8 mouse cellular contexts compared by ENCODE assay signal in the genomic region with DNA sequence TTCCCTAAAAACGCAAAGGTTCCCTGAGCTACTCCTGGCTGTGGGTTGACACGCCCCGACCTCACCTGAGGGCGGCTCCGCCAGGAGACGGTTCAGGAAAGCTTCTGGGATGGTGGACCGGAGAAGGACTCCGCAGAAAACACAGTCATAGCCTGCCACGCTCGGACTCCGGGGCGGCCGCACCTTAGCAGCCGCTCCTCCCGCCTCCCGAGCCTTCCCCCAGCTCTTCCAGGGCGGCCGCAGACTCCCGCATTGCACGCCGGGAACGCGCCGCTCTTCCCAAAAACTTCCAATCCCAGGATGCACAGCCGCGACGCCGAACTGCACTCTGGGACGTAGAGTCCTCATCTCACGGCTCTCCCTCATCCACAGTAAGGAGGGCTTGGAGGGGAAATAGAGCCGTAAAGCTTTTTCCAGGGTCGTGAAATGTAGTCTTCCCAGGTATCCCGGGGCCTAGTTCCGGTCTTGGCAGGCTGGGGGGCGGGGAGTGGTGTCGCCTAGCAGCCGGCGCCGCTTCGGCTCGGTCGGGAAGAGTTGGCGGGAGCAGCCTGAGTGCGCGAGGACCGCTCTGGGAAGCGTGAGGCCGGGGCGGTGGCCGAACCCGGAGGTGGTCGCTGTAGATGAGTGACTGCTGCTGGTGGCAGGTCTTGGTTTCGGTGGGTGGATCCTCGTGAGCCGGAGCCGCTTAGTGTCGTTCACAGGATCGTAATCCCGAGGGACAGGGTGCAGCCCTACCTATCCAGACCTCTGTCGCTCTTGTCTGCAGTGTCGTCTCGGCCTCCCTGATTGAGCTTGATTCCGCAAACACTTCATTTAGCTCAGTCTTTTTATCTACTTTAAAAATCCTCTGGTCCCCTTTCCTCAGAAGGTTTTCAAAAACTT. TPM values are rescaled to one million over a fixed set of nuclear protein-coding genes. Genes with fewer than 3 reads are reported as not detected.
DNase-seq lines count a peak whose midpoint lies in the region; ATAC-seq and TF ChIP-seq lines count a peak whose summit lies in the region.

TSS of gene Tmtc3 (minus strand) at position 254 of the 882 bp plus-strand sequence.
TSS of gene Cep290 (plus strand) at position 462 of the 882 bp plus-strand sequence.

- H3K27me3 ChIP-seq in forebrain, embryonic 10.5 days (ENCODE audit: poor library complexity, severe bottlenecking) = no peaks in the 10 kb centered on the region
- H3K27me3 ChIP-seq in heart, embryonic 15.5 days = no peaks in the 10 kb centered on the region
- H3K27me3 ChIP-seq in liver, embryonic 14.5 days (ENCODE audit: control insufficient read depth, insufficient read depth, low read length) = no peaks in the 10 kb centered on the region
- no peaks in the 10 kb centered on the region for H3K27me3 ChIP-seq in neural tube, embryonic 11.5 days (ENCODE audit: control insufficient read depth, insufficient read depth, low read length)
- no peaks in the 10 kb centered on the region for H3K27me3 ChIP-seq in stomach, postnatal 0 days (ENCODE audit: control insufficient read depth, insufficient read depth, low read length)

- H3K4me3 ChIP-seq in forebrain, embryonic 10.5 days = peak within 1 kb of the TSS; percentile 78
- peak within 1 kb of the TSS; percentile 96 for H3K4me3 ChIP-seq in heart, embryonic 15.5 days
- H3K4me3 ChIP-seq in liver, embryonic 14.5 days (ENCODE audit: insufficient read depth in 1 of 2, low read depth in 2 of 2, low read length in 2 of 2) = peak within 1 kb of the TSS; percentile 87 to 96
- H3K4me3 ChIP-seq in neural tube, embryonic 11.5 days (ENCODE audit: low read depth, low read length) = peak within 1 kb of the TSS; percentile 78
- H3K4me3 ChIP-seq in stomach, postnatal 0 days (ENCODE audit: low read depth, low read length) = peak within 1 kb of the TSS; percentile 73

- no peak for TF ChIP-seq CTCF in liver, embryonic 14.5 days (IDR thresholded peaks at IDR 0.05; ENCODE audit: low read depth)
- no peak for TF ChIP-seq CTCF in stomach, postnatal 0 days (IDR thresholded peaks at IDR 0.05; ENCODE audit: low read depth)

- H3K9ac ChIP-seq in heart, embryonic 15.5 days = peak within 1 kb of the TSS; percentile 92
- H3K9ac ChIP-seq in liver, embryonic 14.5 days (replicated peaks) = peak within 1 kb of the TSS; percentile 85
- peak within 1 kb of the TSS; percentile 81 for H3K9ac ChIP-seq in neural tube, embryonic 11.5 days (ENCODE audit: low read length)
- peak within 1 kb of the TSS; percentile 80 for H3K9ac ChIP-seq in stomach, postnatal 0 days (ENCODE audit: low read length)

- ATAC-seq in CD4-positive, CD25-positive, alpha-beta regulatory T cell, adult 4 months = peak; percentile 71
- peak; percentile 99 for ATAC-seq in heart, embryonic 15.5 days (replicated peaks; ENCODE audit: insufficient number of reproducible peaks, insufficient read depth, low FRiP score, low read depth)
- ATAC-seq in liver, embryonic 14.5 days (ENCODE audit: insufficient read depth) = peak; percentile 96
- peak; percentile 98 for ATAC-seq in neural tube, embryonic 11.5 days (ENCODE audit: insufficient read depth, low FRiP score, low TSS enrichment)
- peak; percentile 99 for ATAC-seq in stomach, postnatal 0 days (ENCODE audit: low FRiP score, low TSS enrichment)

- H3K4me1 ChIP-seq in forebrain, embryonic 10.5 days = peaks cover 20% of the 10 kb centered on the region
- H3K4me1 ChIP-seq in heart, embryonic 15.5 days (replicated peaks) = peaks cover 4% of the 10 kb centered on the region
- peaks cover 0 to 3% of the 10 kb centered on the region in 2 experiments; a peak in 1 of 4 replicates for H3K4me1 ChIP-seq in liver, embryonic 14.5 days (replicated peaks; ENCODE audit: control insufficient read depth in 2 of 2, insufficient read depth in 2 of 2, low read length in 1 of 2)
- peaks cover 3% of the 10 kb centered on the region; the same call in 1 of the 2 replicates for H3K4me1 ChIP-seq in neural tube, embryonic 11.5 days (ENCODE audit: control insufficient read depth, insufficient read depth, low read length)
- H3K4me1 ChIP-seq in stomach, postnatal 0 days (replicated peaks; ENCODE audit: control insufficient read depth, insufficient read depth) = no peaks in the 10 kb centered on the region

- WGBS in forebrain, embryonic 10.5 days = under 1% methylated on average over 63 of the region's 63 CpGs
- WGBS in heart, embryonic 15.5 days = under 1% methylated on average over 63 of the region's 63 CpGs
- under 1% methylated on average over 63 of the region's 63 CpGs for WGBS in liver, embryonic 14.5 days (ENCODE audit: insufficient replicate concordance)
- under 1% methylated on average over 63 of the region's 63 CpGs for WGBS in neural tube, embryonic 11.5 days
- WGBS in stomach, postnatal 0 days = under 1% methylated on average over 62 of the region's 63 CpGs

- peak within 1 kb of the TSS; percentile 76 for H3K4me2 ChIP-seq in heart, embryonic 15.5 days
- peak within 1 kb of the TSS; percentile 81 for H3K4me2 ChIP-seq in liver, embryonic 14.5 days (ENCODE audit: low read depth)
- H3K4me2 ChIP-seq in neural tube, embryonic 11.5 days (ENCODE audit: low read depth) = peak within 1 kb of the TSS; percentile 75
- H3K4me2 ChIP-seq in stomach, postnatal 0 days (replicated peaks; ENCODE audit: low read depth) = peak within 1 kb of the TSS; percentile 57

- no peaks in the 10 kb centered on the region for H3K9me3 ChIP-seq in forebrain, embryonic 10.5 days
- H3K9me3 ChIP-seq in heart, embryonic 15.5 days (replicated peaks) = no peaks in the 10 kb centered on the region
- no peaks in the 10 kb centered on the region for H3K9me3 ChIP-seq in liver, embryonic 14.5 days (ENCODE audit: control insufficient read depth, low read length)
- H3K9me3 ChIP-seq in neural tube, embryonic 11.5 days (ENCODE audit: control insufficient read depth, low read length) = no peaks in the 10 kb centered on the region
- H3K9me3 ChIP-seq in stomach, postnatal 0 days (ENCODE audit: control insufficient read depth, low read length) = no peaks in the 10 kb centered on the region

- peak; percentile 81 for DNase-seq in c-Kit-positive CD71-negative TER-119-negative erythroid progenitor cells, embryonic 14.5 days (ENCODE audit: low read depth)
- peak; percentile 93 for DNase-seq in forebrain, embryonic 10.5 days (ENCODE audit: extremely low spot score, low spot score)
- DNase-seq in kidney, postnatal 25 days = peak; percentile 95 to 98
- DNase-seq in liver, embryonic 14.5 days (ENCODE audit: low read depth in 3 of 3, low spot score in 3 of 3) = peak; percentile 94 to 96 (median 95)
- DNase-seq in neural tube, embryonic 11.5 days (ENCODE audit: low spot score) = peak; percentile 96
- DNase-seq in stomach, postnatal 0 days (ENCODE audit: low spot score) = peak; percentile 97

- peak within 1 kb of the TSS; percentile 90 for H3K27ac ChIP-seq in forebrain, embryonic 10.5 days
- H3K27ac ChIP-seq in heart, embryonic 15.5 days = peak within 1 kb of the TSS; percentile 75
- H3K27ac ChIP-seq in liver, embryonic 14.5 days = peak within 1 kb of the TSS; percentile 55
- H3K27ac ChIP-seq in neural tube, embryonic 11.5 days (ENCODE audit: low read depth, low read length) = no peak within 1 kb of the TSS
- H3K27ac ChIP-seq in stomach, postnatal 0 days (replicated peaks) = peak within 1 kb of the TSS; percentile 79

- H3K36me3 ChIP-seq in forebrain, embryonic 10.5 days (replicated peaks) = peaks cover 7% of the 10 kb centered on the region; the same call in 1 of the 2 replicates
- H3K36me3 ChIP-seq in heart, embryonic 15.5 days = no peaks in the 10 kb centered on the region
- H3K36me3 ChIP-seq in liver, embryonic 14.5 days (replicated peaks; ENCODE audit: control insufficient read depth, insufficient read depth, low read depth) = no peaks in the 10 kb centered on the region
- H3K36me3 ChIP-seq in neural tube, embryonic 11.5 days (ENCODE audit: control insufficient read depth, insufficient read depth, low read length) = no peaks in the 10 kb centered on the region
- H3K36me3 ChIP-seq in stomach, postnatal 0 days (ENCODE audit: control insufficient read depth, insufficient read depth, low read length) = no peaks in the 10 kb centered on the region

- no peak for TF ChIP-seq EP300 in liver, embryonic 14.5 days (IDR thresholded peaks at IDR 0.05; ENCODE audit: low read depth)
- TF ChIP-seq EP300 in stomach, postnatal 0 days (optimal IDR thresholded peaks at IDR 0.05) = no peak

RNA-seq across cellular contexts. Expression of gene Tmtc3, which starts in this region (rescaled TPM):
- polyA plus RNA-seq in CD4-positive, CD25-positive, alpha-beta regulatory T cell, adult 4 months (2017; shearing (Covaris generic)) = 1 to 10 TPM; 1.2 to 4.0 TPM
- polyA plus RNA-seq in forebrain, embryonic 10.5 days (2016; fragmentation: Nextera tagmentation; extraction: Ambion mirVana) = 20.6 and 22.9 TPM in 2 replicates
- polyA plus RNA-seq in heart, embryonic 15.5 days (2015; fragmentation: Nextera tagmentation; extraction: Ambion mirVana) = 13.6 and 15.2 TPM in 2 replicates
- 3.0 and 3.4 TPM in 2 replicates for polyA plus RNA-seq in liver, embryonic 14.5 days (2012; rRNA removed)
- polyA plus RNA-seq in liver, embryonic 14.5 days (2014; fragmentation: Nextera tagmentation; extraction: Ambion mirVana) = 5.7 and 6.8 TPM in 2 replicates
- 21.6 and 23.2 TPM in 2 replicates for polyA plus RNA-seq in neural tube, embryonic 11.5 days (2014; fragmentation: Nextera tagmentation; extraction: Ambion mirVana)
- polyA plus RNA-seq in stomach, postnatal 0 days (2015; fragmentation: Nextera tagmentation; extraction: Ambion mirVana) = 7.6 TPM in 2 replicates

RNA-seq across cellular contexts. Expression of gene Cep290, which starts in this region (rescaled TPM):
- 1 to 10 TPM; 3.9 to 7.2 TPM for polyA plus RNA-seq in CD4-positive, CD25-positive, alpha-beta regulatory T cell, adult 4 months (2017; shearing (Covaris generic))
- 5.8 and 7.1 TPM in 2 replicates for polyA plus RNA-seq in forebrain, embryonic 10.5 days (2016; fragmentation: Nextera tagmentation; extraction: Ambion mirVana)
- 2.7 and 2.8 TPM in 2 replicates for polyA plus RNA-seq in heart, embryonic 15.5 days (2015; fragmentation: Nextera tagmentation; extraction: Ambion mirVana)
- polyA plus RNA-seq in liver, embryonic 14.5 days (2012; rRNA removed) = 1.4 and 3.2 TPM in 2 replicates
- polyA plus RNA-seq in liver, embryonic 14.5 days (2014; fragmentation: Nextera tagmentation; extraction: Ambion mirVana) = 2.9 and 3.6 TPM in 2 replicates
- 5.7 and 6.5 TPM in 2 replicates for polyA plus RNA-seq in neural tube, embryonic 11.5 days (2014; fragmentation: Nextera tagmentation; extraction: Ambion mirVana)
- 2.0 and 2.1 TPM in 2 replicates for polyA plus RNA-seq in stomach, postnatal 0 days (2015; fragmentation: Nextera tagmentation; extraction: Ambion mirVana)
